Mouse (Mus musculus): ENCODE measurements around the gene Padi2. TPM values are rescaled to one million over a fixed set of nuclear protein-coding genes. Genes with fewer than 3 reads are reported as not detected.

The Padi2 gene
- polyA plus RNA-seq, 1 experiment from 2014 or later = 16.1 TPM

DNA sequence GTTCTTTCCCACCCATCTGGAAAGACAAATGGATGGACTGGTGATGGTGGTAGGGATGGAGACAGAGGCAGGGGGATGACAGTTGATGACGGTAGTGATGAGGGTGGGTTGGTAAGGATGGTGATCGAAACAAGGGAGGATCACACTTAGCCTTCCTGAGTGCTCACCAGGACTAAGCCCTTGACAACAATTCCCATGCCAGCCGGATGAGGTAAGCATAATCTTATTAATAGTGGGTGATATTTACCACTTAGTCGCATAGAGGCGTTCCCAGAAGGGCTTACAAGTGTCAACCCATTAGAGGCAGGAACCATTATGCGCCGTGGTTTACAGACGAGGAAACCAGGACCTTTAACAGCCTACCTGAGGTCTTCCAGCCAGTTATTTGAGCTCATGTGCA, 36.2 kb upstream of the Padi2 start:
- no peaks in the 10 kb centered on the region for H3K27me3 ChIP-seq (replicated peaks; ENCODE audit: control insufficient read depth, insufficient read depth, low read length)
- H3K4me1 ChIP-seq (ENCODE audit: control insufficient read depth, insufficient read depth, low read length) = peaks cover 4% of the 10 kb centered on the region; the same call in 1 of the 2 replicates
- DNase-seq (ENCODE audit: low spot score) = no peak
- peaks cover 11% of the 10 kb centered on the region; the same call in 1 of the 2 replicates for H3K9me3 ChIP-seq (ENCODE audit: control insufficient read depth, low read length)
- H3K27ac ChIP-seq (replicated peaks; ENCODE audit: low read depth, low read length) = no peak overlapping the region
- no peak for ATAC-seq (ENCODE audit: low read depth)
- no peak overlapping the region for H3K4me3 ChIP-seq (ENCODE audit: low read depth, low read length)
- 90% methylated on average over 8 of the region's 8 CpGs for WGBS
- no peak overlapping the region for H3K9ac ChIP-seq (ENCODE audit: low read depth, low read length)
- no peaks in the 10 kb centered on the region for H3K36me3 ChIP-seq (ENCODE audit: control insufficient read depth, insufficient read depth, low read length)
- H3K4me2 ChIP-seq (ENCODE audit: low read depth, low read length) = no peak overlapping the region

DNA sequence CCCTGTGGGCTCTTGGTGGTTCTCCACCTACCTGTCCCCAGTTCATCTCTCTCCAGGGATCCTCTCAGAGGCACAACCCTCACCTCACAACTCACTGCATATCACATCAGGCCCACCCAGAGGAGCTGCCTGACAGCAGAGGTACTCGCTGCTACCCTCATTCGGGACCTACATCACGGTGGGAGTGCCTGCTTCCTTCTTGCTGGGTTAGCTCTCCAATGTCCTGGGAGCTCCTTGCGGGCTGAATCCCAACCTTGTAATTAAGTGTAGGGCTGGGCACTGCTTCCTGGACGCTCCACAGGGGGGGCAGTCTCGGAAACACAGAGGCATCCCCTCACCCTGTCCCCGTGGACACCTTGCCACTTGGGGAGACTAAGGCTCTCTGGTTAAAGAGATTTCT, 35.3 kb upstream of the Padi2 start:
- no peak for DNase-seq (ENCODE audit: low spot score)
- H3K36me3 ChIP-seq (ENCODE audit: control insufficient read depth, insufficient read depth, low read length) = no peaks in the 10 kb centered on the region
- H3K9ac ChIP-seq (ENCODE audit: low read depth, low read length) = no peak overlapping the region
- H3K27me3 ChIP-seq (replicated peaks; ENCODE audit: control insufficient read depth, insufficient read depth, low read length) = no peaks in the 10 kb centered on the region
- no peak overlapping the region for H3K27ac ChIP-seq (replicated peaks; ENCODE audit: low read depth, low read length)
- WGBS = 71% methylated on average over 7 of the region's 7 CpGs
- peaks cover 11% of the 10 kb centered on the region; the same call in 1 of the 2 replicates for H3K9me3 ChIP-seq (ENCODE audit: control insufficient read depth, low read length)
- H3K4me1 ChIP-seq (ENCODE audit: control insufficient read depth, insufficient read depth, low read length) = peaks cover 4% of the 10 kb centered on the region; the same call in 1 of the 2 replicates
- no peak for ATAC-seq (ENCODE audit: low read depth)
- no peak overlapping the region for H3K4me2 ChIP-seq (ENCODE audit: low read depth, low read length)
- no peak overlapping the region for H3K4me3 ChIP-seq (ENCODE audit: low read depth, low read length)

DNA sequence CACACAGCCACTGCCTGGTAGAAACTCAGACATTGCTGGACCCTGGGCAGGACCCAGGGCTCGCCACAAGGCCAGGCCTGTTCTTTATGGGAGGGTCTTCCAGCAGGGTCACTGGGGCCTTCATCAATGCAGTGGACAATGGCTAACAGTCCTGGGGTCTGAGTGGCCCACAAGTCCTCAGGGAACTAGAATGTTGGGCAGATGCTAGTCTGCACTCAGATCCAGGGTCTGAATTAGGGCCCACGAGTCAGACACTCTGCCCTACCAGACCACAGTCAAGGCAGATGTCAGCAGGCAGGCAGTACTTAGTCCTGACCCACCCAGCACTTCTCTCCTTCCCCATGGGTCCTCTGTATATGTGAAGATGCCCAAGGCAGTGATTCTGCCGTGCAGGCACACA, 34.8 kb upstream of the Padi2 start:
- H3K27me3 ChIP-seq (replicated peaks; ENCODE audit: control insufficient read depth, insufficient read depth, low read length) = no peaks in the 10 kb centered on the region
- H3K9me3 ChIP-seq (ENCODE audit: control insufficient read depth, low read length) = peaks cover 11% of the 10 kb centered on the region; the same call in 1 of the 2 replicates
- H3K9ac ChIP-seq (ENCODE audit: low read depth, low read length) = no peak overlapping the region
- DNase-seq (ENCODE audit: low spot score) = no peak
- ATAC-seq (ENCODE audit: low read depth) = no peak
- H3K4me2 ChIP-seq (ENCODE audit: low read depth, low read length) = no peak overlapping the region
- H3K4me3 ChIP-seq (ENCODE audit: low read depth, low read length) = no peak overlapping the region
- peaks cover 4% of the 10 kb centered on the region; the same call in 1 of the 2 replicates for H3K4me1 ChIP-seq (ENCODE audit: control insufficient read depth, insufficient read depth, low read length)
- no peaks in the 10 kb centered on the region for H3K36me3 ChIP-seq (ENCODE audit: control insufficient read depth, insufficient read depth, low read length)
- H3K27ac ChIP-seq (replicated peaks; ENCODE audit: low read depth, low read length) = no peak overlapping the region
- 76% methylated on average over 3 of the region's 3 CpGs for WGBS

DNA sequence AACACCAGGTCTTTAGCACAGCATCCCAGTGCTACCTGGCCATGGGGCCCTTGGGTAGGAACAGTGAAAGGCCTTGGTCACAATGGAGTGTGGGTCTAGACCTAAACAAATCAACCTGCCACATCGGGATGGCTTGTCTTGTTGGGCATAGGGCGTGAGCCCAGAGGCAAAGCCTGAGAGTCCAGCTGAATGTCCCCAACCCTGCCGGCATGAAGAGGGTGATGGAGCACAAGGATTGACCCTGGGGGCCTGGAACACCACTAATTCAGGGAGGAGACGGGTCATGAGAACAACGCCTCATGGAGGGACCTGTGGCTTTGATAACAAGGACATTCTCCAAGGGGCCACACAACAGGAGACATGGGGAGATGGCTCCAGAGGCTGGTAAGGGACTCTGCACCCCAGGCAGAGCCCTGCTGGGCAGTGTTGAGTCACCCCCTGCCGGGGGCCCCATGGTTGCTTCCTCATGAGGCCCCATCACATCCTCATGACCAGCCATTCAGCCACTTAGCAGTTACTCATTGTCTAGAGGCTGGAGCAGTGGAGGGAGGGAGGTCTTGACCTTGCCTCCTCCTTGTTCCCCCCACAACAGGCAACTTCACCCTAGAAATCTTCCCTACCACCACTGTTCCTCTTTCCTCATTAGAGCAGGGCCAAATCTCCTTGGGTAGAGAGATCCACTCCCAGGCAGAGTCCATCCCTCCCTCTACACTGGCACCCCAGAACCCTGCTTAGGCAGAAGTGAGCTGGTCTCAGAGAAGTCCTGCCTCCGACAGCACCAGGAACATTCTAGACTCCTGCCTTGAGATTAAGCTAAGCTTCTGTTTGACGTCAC, 34.1 kb upstream of the Padi2 start:
- H3K36me3 ChIP-seq (ENCODE audit: control insufficient read depth, insufficient read depth, low read length) = no peaks in the 10 kb centered on the region
- H3K4me2 ChIP-seq (ENCODE audit: low read depth, low read length) = no peak overlapping the region
- peaks cover 11% of the 10 kb centered on the region; the same call in 1 of the 2 replicates for H3K9me3 ChIP-seq (ENCODE audit: control insufficient read depth, low read length)
- peaks cover 4% of the 10 kb centered on the region; the same call in 1 of the 2 replicates for H3K4me1 ChIP-seq (ENCODE audit: control insufficient read depth, insufficient read depth, low read length)
- no peak overlapping the region for H3K4me3 ChIP-seq (ENCODE audit: low read depth, low read length)
- no peak overlapping the region for H3K27ac ChIP-seq (replicated peaks; ENCODE audit: low read depth, low read length)
- H3K27me3 ChIP-seq (replicated peaks; ENCODE audit: control insufficient read depth, insufficient read depth, low read length) = no peaks in the 10 kb centered on the region
- H3K9ac ChIP-seq (ENCODE audit: low read depth, low read length) = no peak overlapping the region
- 85% methylated on average over 6 of the region's 8 CpGs for WGBS
- no peak for ATAC-seq (ENCODE audit: low read depth)
- DNase-seq (ENCODE audit: low spot score) = no peak

DNA sequence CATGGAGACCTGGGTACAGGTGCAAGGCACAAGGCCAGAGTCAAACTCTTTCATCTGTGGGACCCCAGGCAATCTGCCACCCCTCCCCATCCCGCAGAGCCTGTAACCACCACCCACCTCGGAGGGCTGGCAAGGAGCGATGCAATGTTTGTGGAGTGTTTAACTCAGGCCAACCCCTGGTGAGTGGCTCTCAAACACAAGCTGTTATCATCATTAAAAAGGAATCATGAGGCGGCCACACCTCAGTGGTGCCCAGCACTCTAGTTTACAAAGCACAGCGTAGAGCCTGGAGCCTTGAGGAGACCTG, 33.5 kb upstream of the Padi2 start:
- 83% methylated on average over 5 of the region's 5 CpGs for WGBS
- DNase-seq (ENCODE audit: low spot score) = no peak
- H3K4me3 ChIP-seq (ENCODE audit: low read depth, low read length) = no peak overlapping the region
- H3K36me3 ChIP-seq (ENCODE audit: control insufficient read depth, insufficient read depth, low read length) = no peaks in the 10 kb centered on the region
- no peaks in the 10 kb centered on the region for H3K27me3 ChIP-seq (replicated peaks; ENCODE audit: control insufficient read depth, insufficient read depth, low read length)
- no peak overlapping the region for H3K27ac ChIP-seq (replicated peaks; ENCODE audit: low read depth, low read length)
- H3K4me1 ChIP-seq (ENCODE audit: control insufficient read depth, insufficient read depth, low read length) = peaks cover 4% of the 10 kb centered on the region; the same call in 1 of the 2 replicates
- H3K9me3 ChIP-seq (ENCODE audit: control insufficient read depth, low read length) = peaks cover 11% of the 10 kb centered on the region; the same call in 1 of the 2 replicates
- no peak overlapping the region for H3K4me2 ChIP-seq (ENCODE audit: low read depth, low read length)
- no peak overlapping the region for H3K9ac ChIP-seq (ENCODE audit: low read depth, low read length)
- no peak for ATAC-seq (ENCODE audit: low read depth)

DNA sequence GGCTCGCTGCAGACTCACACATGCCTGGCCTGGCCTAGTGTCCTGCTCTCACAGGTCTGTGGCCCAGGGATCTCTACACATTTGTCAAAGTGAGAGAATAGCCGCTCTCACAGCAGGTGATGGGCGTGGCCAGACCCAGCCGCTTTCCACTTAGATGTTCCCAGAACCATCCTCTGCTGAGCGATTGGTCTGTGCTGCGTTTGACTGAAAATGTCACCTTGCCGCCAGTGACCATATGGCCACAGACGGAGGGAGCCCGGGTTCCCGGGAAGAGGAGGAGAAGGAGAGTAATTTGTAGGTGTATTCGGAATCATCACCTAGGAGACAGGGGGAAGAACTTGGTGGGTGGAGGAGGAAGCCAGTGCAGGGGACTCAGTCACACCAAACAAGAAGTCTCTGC, 33.1 kb upstream of the Padi2 start:
- Histone ChIP-seq H3K9ac (ENCODE audit: low read depth, low read length) (no peak overlapping the region), H3K27ac (replicated peaks; ENCODE audit: low read depth, low read length) (no peak overlapping the region), H3K4me2 (ENCODE audit: low read depth, low read length) (no peak overlapping the region), H3K4me3 (ENCODE audit: low read depth, low read length) (no peak overlapping the region), H3K27me3 (replicated peaks; ENCODE audit: control insufficient read depth, insufficient read depth, low read length) (no peaks in the 10 kb centered on the region), H3K4me1 (ENCODE audit: control insufficient read depth, insufficient read depth, low read length) (peaks cover 4% of the 10 kb centered on the region; the same call in 1 of the 2 replicates), H3K36me3 (ENCODE audit: control insufficient read depth, insufficient read depth, low read length) (no peaks in the 10 kb centered on the region), H3K9me3 (ENCODE audit: control insufficient read depth, low read length) (peaks cover 11% of the 10 kb centered on the region; the same call in 1 of the 2 replicates)
- ATAC-seq (ENCODE audit: low read depth) (no peak), DNase-seq (ENCODE audit: low spot score) (no peak)
- 71% methylated on average over 11 of the region's 11 CpGs for WGBS

DNA sequence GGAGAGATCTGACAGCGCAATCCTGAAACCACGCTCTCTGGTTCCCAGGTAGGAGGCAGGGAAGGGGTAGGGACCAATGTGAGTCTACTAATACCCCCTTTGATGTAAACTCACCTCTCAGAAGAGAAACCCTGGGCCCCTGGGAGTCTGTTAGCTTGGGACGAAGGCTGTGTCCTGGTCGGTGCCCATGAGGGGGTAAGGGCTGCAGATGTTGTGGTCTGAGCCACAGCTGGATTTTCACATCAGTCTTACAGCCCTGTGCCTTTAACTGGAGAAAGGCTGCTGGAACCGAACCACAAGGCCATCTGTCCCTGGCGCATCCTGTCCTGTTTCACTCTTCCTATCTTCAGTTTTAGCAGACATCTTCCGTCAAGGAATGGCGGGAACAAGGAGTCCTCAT, 30.0 kb upstream of the Padi2 start:
- Histone ChIP-seq H3K9ac (ENCODE audit: low read depth, low read length) (no peak overlapping the region), H3K4me3 (ENCODE audit: low read depth, low read length) (no peak overlapping the region), H3K9me3 (ENCODE audit: control insufficient read depth, low read length) (peaks cover 11% of the 10 kb centered on the region; the same call in 1 of the 2 replicates), H3K27me3 (replicated peaks; ENCODE audit: control insufficient read depth, insufficient read depth, low read length) (no peaks in the 10 kb centered on the region), H3K4me1 (ENCODE audit: control insufficient read depth, insufficient read depth, low read length) (no peaks in the 10 kb centered on the region), H3K36me3 (ENCODE audit: control insufficient read depth, insufficient read depth, low read length) (no peaks in the 10 kb centered on the region), H3K27ac (replicated peaks; ENCODE audit: low read depth, low read length) (no peak overlapping the region), H3K4me2 (ENCODE audit: low read depth, low read length) (no peak overlapping the region)
- WGBS = 89% methylated on average over 7 of the region's 8 CpGs
- DNase-seq (ENCODE audit: low spot score) (no peak), ATAC-seq (ENCODE audit: low read depth) (no peak)

DNA sequence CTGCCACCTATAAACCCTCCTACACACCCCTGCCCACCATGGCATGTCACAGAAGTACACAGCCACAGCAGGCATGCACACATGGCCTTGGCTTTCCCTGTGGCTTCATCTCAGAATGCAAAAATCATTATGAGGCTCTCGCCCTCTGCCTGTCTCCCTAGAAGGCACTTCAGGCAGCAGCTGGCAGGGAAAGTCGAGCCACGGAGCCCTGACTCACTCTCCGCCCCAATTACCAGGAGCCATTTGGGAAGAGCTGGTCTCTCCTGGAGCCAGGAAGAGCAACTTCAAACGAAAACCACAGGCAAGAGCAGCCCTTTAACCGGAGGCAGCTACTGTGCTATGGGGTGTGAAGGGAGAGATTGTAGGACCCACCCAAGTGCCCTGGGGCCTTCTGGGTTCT, 29.5 kb upstream of the Padi2 start:
- H3K9ac ChIP-seq (ENCODE audit: low read depth, low read length) = no peak overlapping the region
- WGBS = 55% methylated on average over 6 of the region's 6 CpGs
- DNase-seq (ENCODE audit: low spot score) = no peak

DNA sequence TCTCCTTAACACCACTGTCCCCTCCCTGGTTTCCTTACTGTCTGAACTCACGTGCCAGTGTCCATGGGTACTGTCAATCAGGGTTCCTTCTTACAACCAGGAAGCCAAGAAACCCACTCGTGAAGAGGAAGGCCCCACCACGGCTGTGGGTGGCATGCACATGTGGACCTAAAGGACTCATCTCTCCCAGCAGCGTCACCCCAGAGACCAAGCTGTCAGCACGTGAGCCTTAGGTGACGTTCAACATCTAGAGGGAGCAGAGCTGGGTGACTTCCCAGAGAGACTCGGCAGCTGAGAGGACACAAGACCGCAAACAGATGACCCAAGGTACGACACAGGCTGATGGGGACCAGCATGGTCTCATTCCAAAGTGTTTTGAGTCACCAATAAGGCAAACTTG, 28.7 kb upstream of the Padi2 start:
- Histone ChIP-seq H3K9me3 (ENCODE audit: control insufficient read depth, low read length) (peaks cover 14% of the 10 kb centered on the region), H3K4me2 (ENCODE audit: low read depth, low read length) (no peak overlapping the region), H3K9ac (ENCODE audit: low read depth, low read length) (no peak overlapping the region), H3K27me3 (replicated peaks; ENCODE audit: control insufficient read depth, insufficient read depth, low read length) (no peaks in the 10 kb centered on the region), H3K4me3 (ENCODE audit: low read depth, low read length) (no peak overlapping the region), H3K36me3 (ENCODE audit: control insufficient read depth, insufficient read depth, low read length) (no peaks in the 10 kb centered on the region), H3K4me1 (ENCODE audit: control insufficient read depth, insufficient read depth, low read length) (no peaks in the 10 kb centered on the region), H3K27ac (replicated peaks; ENCODE audit: low read depth, low read length) (no peak overlapping the region)
- 72% methylated on average over 9 of the region's 9 CpGs for WGBS
- ATAC-seq (ENCODE audit: low read depth) = no peak
- DNase-seq (ENCODE audit: low spot score) = no peak

More for the DNA sequence above, 29.5 kb upstream of the Padi2 start:
- H3K4me1 ChIP-seq (ENCODE audit: control insufficient read depth, insufficient read depth, low read length) = no peaks in the 10 kb centered on the region
- H3K27ac ChIP-seq (replicated peaks; ENCODE audit: low read depth, low read length) = no peak overlapping the region
- no peak overlapping the region for H3K4me2 ChIP-seq (ENCODE audit: low read depth, low read length)
- no peaks in the 10 kb centered on the region for H3K36me3 ChIP-seq (ENCODE audit: control insufficient read depth, insufficient read depth, low read length)
- ATAC-seq (ENCODE audit: low read depth) = no peak
- peaks cover 11% of the 10 kb centered on the region; the same call in 1 of the 2 replicates for H3K9me3 ChIP-seq (ENCODE audit: control insufficient read depth, low read length)
- H3K27me3 ChIP-seq (replicated peaks; ENCODE audit: control insufficient read depth, insufficient read depth, low read length) = no peaks in the 10 kb centered on the region
- H3K4me3 ChIP-seq (ENCODE audit: low read depth, low read length) = no peak overlapping the region

All from embryonic facial prominence, embryonic 14.5 days (tissue).